Mouse (Mus musculus) embryonic facial prominence, embryonic 15.5 days (tissue): Measurements from ENCODE around the gene Prss43. TPM values are rescaled to one million over a fixed set of nuclear protein-coding genes. Genes with fewer than 3 reads are reported as not detected.
"Not testable (repeated sequence)": the region's sequence is repeated elsewhere in the genome, so short reads cannot be mapped to it uniquely, and the experiment has no call there.

ENCODE experiments used
- ATAC-seq: fragments of 200-750 bp; cut with Nextera tagmentation; 2 replicates; pipeline ENCODE4 v1.8.0; 2017; ENCODE audit warnings: low read depth, moderate TSS enrichment; ENCODE audit not compliant: insufficient number of reproducible peaks, low FRiP score, low TSS enrichment
- H3K27ac ChIP-seq: fragments of 300-500 bp; sonication (generic); replicated peaks from 2 replicates; pipeline ENCODE4 v1.5.1; 2015; ENCODE audit warnings: mild to moderate bottlenecking, inconsistent platforms
- H3K27me3 ChIP-seq: fragments of 300-500 bp; sonication (generic); 2 replicates; pipeline ENCODE4 v1.6.1; 2015; ENCODE audit warnings: inconsistent platforms
- H3K36me3 ChIP-seq: fragments of 300-500 bp; sonication (generic); 2 replicates; pipeline ENCODE4 v1.6.1; 2015; ENCODE audit warnings: mild to moderate bottlenecking, inconsistent platforms
- H3K4me1 ChIP-seq: fragments of 300-500 bp; sonication (generic); 2 replicates; pipeline ENCODE4 v1.6.1; 2015; ENCODE audit warnings: inconsistent platforms
- H3K4me2 ChIP-seq: fragments of 300-500 bp; sonication (generic); replicated peaks from 2 replicates; pipeline ENCODE4 v1.6.1; 2015; ENCODE audit warnings: mild to moderate bottlenecking, inconsistent platforms
- H3K4me3 ChIP-seq: fragments of 300-500 bp; sonication (generic); replicated peaks from 2 replicates; pipeline ENCODE4 v1.5.1; 2015; ENCODE audit warnings: mild to moderate bottlenecking, inconsistent platforms
- H3K9ac ChIP-seq: fragments of 300-500 bp; sonication (generic); 2 replicates; pipeline ENCODE4 v1.6.1; 2015; ENCODE audit warnings: inconsistent platforms
- H3K9me3 ChIP-seq: fragments of 300-500 bp; sonication (generic); replicated peaks from 2 replicates; pipeline ENCODE4 v1.6.1; 2016; ENCODE audit warnings: inconsistent platforms
- WGBS: fragments of 180-500 bp; shearing (Covaris S2); methylation state at CpG from one replicate; pipeline ENCODE4 v1.1.7; 2015; 5-methylcytosine and 5-hydroxymethylcytosine counted together
- polyA plus RNA-seq: library from polyadenylated mRNA; unstranded; fragments of >200 nt; fragmentation: Nextera tagmentation; extraction: Ambion mirVana; gene quantifications from 2 replicates; pipeline ENCODE4 v1.2.1, GENCODE M21; 2015

Prss43 gene
- polyA plus RNA-seq, 1 experiment from 2014 or later = not detected

DNA sequence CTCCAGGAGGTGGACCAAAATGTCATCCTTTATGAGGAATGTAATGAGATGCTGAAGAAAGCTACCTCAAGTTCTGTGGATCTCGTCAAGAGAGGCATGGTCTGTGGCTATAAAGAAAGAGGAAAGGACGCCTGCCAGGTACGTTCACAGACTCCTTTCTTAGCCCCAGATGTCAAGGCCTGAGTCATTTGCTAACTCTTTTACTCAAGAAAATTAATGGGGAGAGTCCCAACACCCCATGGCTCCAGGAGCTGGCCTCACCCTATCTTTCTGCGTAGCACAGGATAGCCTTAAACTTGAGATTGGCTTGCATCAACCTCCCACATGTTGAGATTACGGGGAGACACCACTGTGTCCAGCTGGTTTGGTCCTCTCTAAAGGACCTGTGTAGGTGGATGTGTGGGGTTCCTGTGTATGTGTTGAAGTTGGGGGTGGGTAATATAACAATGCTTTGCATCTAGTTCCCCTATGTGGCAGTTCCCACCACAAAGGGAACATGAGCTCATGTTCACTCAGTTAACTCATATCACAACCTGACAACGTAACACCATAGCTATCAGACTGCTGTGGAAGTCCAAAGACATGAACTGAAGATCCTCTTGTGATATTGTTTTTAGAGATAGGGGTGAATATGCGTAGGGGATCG is 25.5 kb upstream of the Prss43 start:
- Histone ChIP-seq H3K4me1 (no peaks in the 10 kb centered on the region), H3K36me3 (no peaks in the 10 kb centered on the region), H3K27me3 (no peaks in the 10 kb centered on the region), H3K27ac (no peak overlapping the region), H3K9me3 (no peaks in the 10 kb centered on the region), H3K9ac (no peak overlapping the region), H3K4me2 (no peak overlapping the region), H3K4me3 (no peak overlapping the region)
- ATAC-seq = no peak
- WGBS = 88% methylated on average over 8 of the region's 8 CpGs

GRCm38 (mm10) chr9:110803294-110803693 is 23.2 kb upstream of the Prss43 start:
- no peak for ATAC-seq
- no peak overlapping the region for H3K4me3 ChIP-seq
- no peaks in the 10 kb centered on the region for H3K4me1 ChIP-seq
- H3K36me3 ChIP-seq = no peaks in the 10 kb centered on the region
- 62% methylated on average over 4 of the region's 4 CpGs for WGBS
- no peaks in the 10 kb centered on the region for H3K27me3 ChIP-seq
- H3K9ac ChIP-seq = no peak overlapping the region
- no peak overlapping the region for H3K4me2 ChIP-seq
- H3K27ac ChIP-seq = no peak overlapping the region
- H3K9me3 ChIP-seq = no peaks in the 10 kb centered on the region

DNA sequence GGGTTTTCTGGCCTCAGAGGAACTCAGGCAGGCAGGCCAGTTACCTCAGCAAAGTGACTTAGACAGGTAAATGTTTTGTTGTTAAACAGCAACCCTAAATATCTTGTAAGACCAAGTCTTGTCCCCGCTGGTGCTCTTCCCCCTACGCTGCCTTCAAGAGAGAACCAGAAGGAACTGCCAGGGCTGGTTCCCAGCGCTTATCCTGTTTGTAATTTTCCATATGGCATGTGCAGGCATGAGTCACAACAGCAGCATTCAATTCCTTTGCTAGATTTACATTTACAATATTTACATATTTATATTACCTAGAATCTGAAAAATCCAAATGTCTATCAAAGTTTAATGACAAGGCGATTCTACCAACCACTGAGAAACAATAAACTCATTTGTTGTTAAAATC is 16.4 kb upstream of the Prss43 start:
- H3K4me1 ChIP-seq = 0 out of 2 replicates have a peak, but pooled peaks cover 2% of the 10 kb centered on the region
- H3K9me3 ChIP-seq = no peaks in the 10 kb centered on the region
- no peaks in the 10 kb centered on the region for H3K36me3 ChIP-seq
- H3K9ac ChIP-seq = no peak overlapping the region
- no peak overlapping the region for H3K4me2 ChIP-seq
- no peak for ATAC-seq
- no peaks in the 10 kb centered on the region for H3K27me3 ChIP-seq
- H3K27ac ChIP-seq = no peak overlapping the region
- no peak overlapping the region for H3K4me3 ChIP-seq
- 62% methylated on average over 4 of the region's 4 CpGs for WGBS

- WGBS = 63% methylated on average over 18 of the region's 18 CpGs
- H3K4me2 ChIP-seq = no peak within 1 kb of the TSS
- H3K4me1 ChIP-seq = 0 out of 2 replicates have a peak, but pooled peaks cover 2% of the 10 kb centered on the region
- H3K36me3 ChIP-seq = no peaks in the 10 kb centered on the region
- H3K27me3 ChIP-seq = no peaks in the 10 kb centered on the region
- no peak within 1 kb of the TSS for H3K27ac ChIP-seq
- no peak within 1 kb of the TSS for H3K9ac ChIP-seq
- ATAC-seq = no peak
- H3K4me3 ChIP-seq = no peak within 1 kb of the TSS
- no peaks in the 10 kb centered on the region for H3K9me3 ChIP-seq
These were observed 12.7 kb upstream of the Prss43 start, which contains the start of gene Prss44 for GRCm38 (mm10) chr9:110813789-110814188. Gene Prss44, plus strand, starts transcription at chr9:110813994.

GRCm38 (mm10) chr9:110820546-110820945 is 5.9 kb upstream of the Prss43 start:
- ATAC-seq, H3K9ac ChIP-seq, H3K36me3 ChIP-seq, H3K4me2 ChIP-seq, H3K4me3 ChIP-seq, H3K27ac ChIP-seq, H3K27me3 ChIP-seq, H3K9me3 ChIP-seq, H3K4me1 ChIP-seq: not testable (repeated sequence)

GRCm38 (mm10) chr9:110821436-110821835 is 5.1 kb upstream of the Prss43 start:
- Histone ChIP-seq H3K4me3 (no peak overlapping the region), H3K27me3 (no peaks in the 10 kb centered on the region; the same call in none of the 2 replicates), H3K4me1 (0 out of 2 replicates have a peak, but pooled peaks cover 3% of the 10 kb centered on the region), H3K9me3 (no peaks in the 10 kb centered on the region), H3K27ac (no peak overlapping the region), H3K4me2 (no peak overlapping the region), H3K36me3 (no peaks in the 10 kb centered on the region), H3K9ac (no peak overlapping the region)
- 81% methylated on average over 7 of the region's 7 CpGs for whole genome bisulfite sequencing
- no peak for ATAC-seq

DNA sequence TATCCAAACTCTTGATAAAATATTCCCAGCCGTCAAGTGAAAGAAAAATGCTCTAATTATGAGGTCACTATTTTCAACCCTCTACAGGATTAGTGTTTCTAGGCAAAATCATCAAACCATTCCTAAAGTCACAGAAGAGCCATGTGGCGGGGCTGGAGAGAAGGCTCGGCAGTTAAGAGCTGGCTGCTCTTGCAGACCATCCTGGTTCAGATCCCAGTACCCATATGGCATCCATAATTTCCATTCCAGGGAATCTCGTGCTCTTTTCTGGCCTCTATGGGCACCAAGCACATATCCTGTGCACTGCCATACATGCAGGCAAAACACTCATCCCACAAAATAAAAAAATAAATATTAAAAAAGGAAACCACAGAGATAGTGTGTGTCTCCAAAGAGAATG is 1.1 kb upstream of the Prss43 start:
- H3K36me3 ChIP-seq = no peaks in the 10 kb centered on the region
- no peaks in the 10 kb centered on the region for H3K9me3 ChIP-seq
- H3K4me1 ChIP-seq = 0 out of 2 replicates have a peak, but pooled peaks cover 3% of the 10 kb centered on the region
- 55% methylated on average over 4 of the region's 4 CpGs for WGBS
- no peak overlapping the region for H3K4me2 ChIP-seq
- H3K9ac ChIP-seq = no peak overlapping the region
- no peak overlapping the region for H3K4me3 ChIP-seq
- H3K27ac ChIP-seq = 0 out of 2 replicates have a peak overlapping the region, but pooled peaks have one; percentile 7
- H3K27me3 ChIP-seq = peaks cover 6% of the 10 kb centered on the region
- no peak for ATAC-seq

- no peak for ATAC-seq
- Histone ChIP-seq H3K4me1 (0 out of 2 replicates have a peak, but pooled peaks cover 3% of the 10 kb centered on the region), H3K36me3 (no peaks in the 10 kb centered on the region), H3K27ac (0 out of 2 replicates have a peak overlapping the region, but pooled peaks have one; percentile 7), H3K27me3 (peaks cover 6% of the 10 kb centered on the region), H3K9ac (no peak overlapping the region), H3K4me3 (no peak overlapping the region), H3K9me3 (no peaks in the 10 kb centered on the region), H3K4me2 (no peak overlapping the region)
- WGBS = 61% methylated on average over 7 of the region's 7 CpGs
These were observed 658 bp upstream of the Prss43 start for GRCm38 (mm10) chr9:110825832-110826231.

- 72% methylated on average over 5 of the region's 5 CpGs for WGBS
- Histone ChIP-seq H3K4me1 (no peaks in the 10 kb centered on the region), H3K36me3 (no peaks in the 10 kb centered on the region), H3K9me3 (no peaks in the 10 kb centered on the region), H3K9ac (no peak overlapping the region), H3K27ac (no peak overlapping the region), H3K27me3 (peaks cover 3% of the 10 kb centered on the region), H3K4me3 (no peak overlapping the region), H3K4me2 (no peak overlapping the region)
- no peak for ATAC-seq
These were observed 6.5 kb downstream of the Prss43 start for GRCm38 (mm10) chr9:110833021-110833420.

DNA sequence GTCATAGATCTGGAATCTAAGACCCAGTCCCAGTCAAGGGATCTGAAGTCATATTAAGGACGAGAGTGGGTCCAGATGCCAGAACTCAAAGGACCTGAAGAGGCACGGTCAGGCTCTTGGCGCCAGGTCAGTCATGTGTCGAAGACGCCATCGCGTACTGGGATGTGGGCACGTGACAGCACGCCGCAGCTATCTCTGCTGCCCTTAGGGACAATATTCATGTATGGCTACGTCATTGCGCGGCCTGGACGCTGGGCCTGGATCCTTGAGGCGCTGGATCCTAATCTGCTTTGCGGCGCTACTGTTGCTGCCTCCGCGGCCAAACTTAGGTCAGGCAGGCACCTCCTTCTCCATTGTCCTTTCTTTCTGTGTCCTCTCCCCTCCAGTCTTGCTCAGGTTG is 7.9 kb downstream of the Prss43 start, which contains the start of gene Prss45:
Prss45 (plus strand) TSS at position 178 of the 400 bp plus-strand sequence.
- no peaks in the 10 kb centered on the region for H3K36me3 ChIP-seq
- H3K9ac ChIP-seq = no peak within 1 kb of the TSS
- H3K4me3 ChIP-seq = no peak within 1 kb of the TSS
- H3K4me2 ChIP-seq = no peak within 1 kb of the TSS
- no peaks in the 10 kb centered on the region for H3K9me3 ChIP-seq
- no peak for ATAC-seq
- no peak within 1 kb of the TSS for H3K27ac ChIP-seq
- WGBS = 72% methylated on average over 19 of the region's 19 CpGs
- H3K27me3 ChIP-seq = no peaks in the 10 kb centered on the region; the same call in 1 of the 2 replicates
- no peaks in the 10 kb centered on the region for H3K4me1 ChIP-seq

GRCm38 (mm10) chr9:110834961-110835360 is 8.5 kb downstream of the Prss43 start:
- ATAC-seq = no peak
- no peaks in the 10 kb centered on the region for H3K4me1 ChIP-seq
- no peaks in the 10 kb centered on the region for H3K9me3 ChIP-seq
- no peak overlapping the region for H3K27ac ChIP-seq
- 41% methylated on average over 10 of the region's 10 CpGs for WGBS
- H3K4me2 ChIP-seq = no peak overlapping the region
- H3K27me3 ChIP-seq = no peaks in the 10 kb centered on the region; the same call in 1 of the 2 replicates
- no peak overlapping the region for H3K9ac ChIP-seq
- H3K4me3 ChIP-seq = no peak overlapping the region
- H3K36me3 ChIP-seq = no peaks in the 10 kb centered on the region

- H3K9ac ChIP-seq = no peak overlapping the region
- H3K4me3 ChIP-seq = no peak overlapping the region
- no peak for ATAC-seq
- WGBS = 48% methylated on average over 2 of the region's 2 CpGs
- H3K9me3 ChIP-seq = no peaks in the 10 kb centered on the region
- H3K4me2 ChIP-seq = no peak overlapping the region
- no peak overlapping the region for H3K27ac ChIP-seq
- no peaks in the 10 kb centered on the region for H3K36me3 ChIP-seq
- no peaks in the 10 kb centered on the region for H3K4me1 ChIP-seq
- no peaks in the 10 kb centered on the region; the same call in 1 of the 2 replicates for H3K27me3 ChIP-seq
These were observed 9.6 kb downstream of the Prss43 start for GRCm38 (mm10) chr9:110836112-110836511.
